Mouse (Mus musculus): ENCODE measurements around the gene Nectin3. TPM values are rescaled to one million over a fixed set of nuclear protein-coding genes. Genes with fewer than 3 reads are reported as not detected.
A peak's percentile ranks its signal among the peaks of the same experiment; 100 is the strongest.

The Nectin3 gene
- polyA plus RNA-seq, 1 experiment from 2014 or later, result 44.5 TPM

DNA sequence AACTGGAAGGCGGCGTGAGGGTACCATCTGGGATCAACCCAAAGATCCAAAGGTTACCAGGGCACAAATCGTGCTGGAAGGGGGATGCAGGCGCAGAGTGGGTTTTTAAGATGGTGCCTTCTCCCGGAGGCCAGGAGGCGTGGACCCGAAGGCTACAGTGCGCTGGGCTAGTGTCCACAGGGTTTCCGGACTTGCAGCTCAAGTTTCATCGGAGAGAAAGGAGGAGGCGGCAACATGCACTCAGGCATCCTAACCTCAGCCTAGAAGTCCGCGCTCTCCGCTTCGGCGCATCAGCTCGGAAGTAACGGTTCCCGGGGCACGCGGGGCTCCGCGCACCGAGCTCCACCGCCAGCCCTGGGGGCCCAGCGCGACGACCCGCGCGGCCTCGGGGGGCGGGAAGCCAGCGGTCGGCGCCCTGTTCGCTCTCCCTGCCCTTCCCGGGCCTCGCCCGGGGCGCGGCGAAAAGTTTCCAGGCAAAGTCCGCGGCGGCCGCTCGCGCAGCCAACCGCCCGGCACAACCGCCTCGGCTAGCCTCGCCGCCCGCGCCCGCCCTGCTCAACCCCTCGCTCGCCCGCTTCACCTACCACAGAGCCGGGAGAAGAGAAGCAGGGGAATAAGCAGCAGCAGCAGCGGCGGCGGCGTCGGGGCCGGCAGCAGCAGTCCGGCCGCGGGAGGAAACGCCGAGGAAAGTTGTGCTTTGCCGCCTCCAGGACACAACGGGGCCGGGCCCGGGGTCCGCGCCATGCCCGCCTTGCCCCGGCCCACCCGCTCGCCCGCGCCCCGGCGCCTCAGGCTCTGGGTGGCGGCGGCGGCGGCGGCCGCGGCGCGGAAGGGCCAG, 2.1 kb downstream of the Nectin3 start:
- H3K4me2 ChIP-seq, result peak overlapping the region; percentile 77
- H3K9ac ChIP-seq, result peak overlapping the region; percentile 91
- under 1% methylated on average over 69 of the region's 96 CpGs for WGBS
- DNase-seq, result peak; percentile 86
- H3K4me1 ChIP-seq (ENCODE audit: insufficient read depth), result peaks cover 12% of the 10 kb centered on the region; the same call in 1 of the 2 replicates
- no peaks in the 10 kb centered on the region for H3K9me3 ChIP-seq (ENCODE audit: low read depth, low read length)
- no peaks in the 10 kb centered on the region for H3K27me3 ChIP-seq (ENCODE audit: insufficient read depth, low read length)
- peak; percentile 57 for ATAC-seq (ENCODE audit: insufficient read depth)
- TF ChIP-seq CTCF (IDR thresholded peaks at IDR 0.05; ENCODE audit: low read depth), result no peak
- peak overlapping the region; percentile 86 for H3K4me3 ChIP-seq (ENCODE audit: low read depth, low read length)
- peak overlapping the region; percentile 98 for H3K27ac ChIP-seq (ENCODE audit: low read depth)
- H3K36me3 ChIP-seq (ENCODE audit: insufficient read depth), result no peaks in the 10 kb centered on the region

DNA sequence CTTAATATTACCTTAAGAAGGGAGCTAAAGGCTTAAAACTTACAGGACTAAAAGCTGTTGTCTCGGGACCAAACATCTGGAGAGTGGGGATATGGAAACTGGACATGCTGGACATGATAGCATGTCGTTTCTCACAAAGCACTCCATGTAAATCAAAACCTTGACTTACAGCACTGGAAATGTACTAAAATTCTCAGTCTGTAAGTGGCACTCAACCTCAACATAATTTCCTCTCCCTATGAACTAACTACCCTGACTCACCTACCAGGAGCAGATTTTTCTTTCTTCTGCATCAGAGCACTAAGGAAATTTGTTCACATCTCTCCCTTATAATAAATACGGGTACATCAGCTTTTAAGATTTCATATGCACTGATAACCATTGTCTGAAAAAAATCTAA, 3.1 kb downstream of the Nectin3 start:
- TF ChIP-seq CTCF (IDR thresholded peaks at IDR 0.05; ENCODE audit: low read depth), result no peak
- peak overlapping the region; percentile 77 for H3K4me2 ChIP-seq
- no peaks in the 10 kb centered on the region for H3K36me3 ChIP-seq (ENCODE audit: insufficient read depth)
- ATAC-seq (ENCODE audit: insufficient read depth) (no peak), DNase-seq (peak; percentile 23)
- H3K4me1 ChIP-seq (ENCODE audit: insufficient read depth), result peaks cover 12% of the 10 kb centered on the region; the same call in 1 of the 2 replicates
- H3K9me3 ChIP-seq (ENCODE audit: low read depth, low read length), result no peaks in the 10 kb centered on the region
- H3K27ac ChIP-seq (ENCODE audit: low read depth), result no peak overlapping the region
- H3K9ac ChIP-seq, result peak overlapping the region; percentile 91
- no peaks in the 10 kb centered on the region for H3K27me3 ChIP-seq (ENCODE audit: insufficient read depth, low read length)
- 10% methylated on average over 3 of the region's 3 CpGs for WGBS
- H3K4me3 ChIP-seq (ENCODE audit: low read depth, low read length), result peak overlapping the region; percentile 86

DNA sequence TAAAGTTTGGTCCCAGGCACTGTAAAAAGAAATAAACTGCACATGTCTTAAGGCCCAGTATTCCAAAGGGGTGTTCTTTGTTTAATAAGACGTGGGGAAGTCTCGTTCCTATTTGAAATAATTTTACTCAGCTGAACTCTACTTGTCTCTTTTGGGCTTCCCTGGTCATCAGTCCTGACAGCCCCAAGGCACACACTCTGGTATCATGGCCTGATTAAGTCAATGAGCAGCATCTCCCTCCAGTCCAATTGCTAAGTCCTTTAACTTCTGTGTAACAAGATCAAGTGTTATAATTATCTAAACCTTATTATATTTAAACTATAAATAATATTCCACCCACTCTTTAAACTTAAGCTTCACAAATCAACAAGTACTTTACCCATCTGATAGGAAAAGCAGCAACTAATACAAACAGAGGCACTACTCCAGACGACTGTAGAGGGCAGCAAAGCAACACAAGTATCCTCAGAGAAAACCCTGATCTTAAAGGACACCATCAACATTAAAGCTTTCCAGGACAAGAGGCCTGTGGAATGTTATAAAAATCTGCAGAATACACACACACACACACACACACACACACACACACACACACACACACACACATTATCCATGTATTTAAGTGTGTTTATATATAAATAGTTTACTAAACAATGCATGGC, 10.8 kb downstream of the Nectin3 start:
- peak; percentile 80 for ATAC-seq (ENCODE audit: insufficient read depth)
- DNase-seq, result peak; percentile 85
- no peaks in the 10 kb centered on the region for H3K27me3 ChIP-seq (ENCODE audit: insufficient read depth, low read length)
- no peak overlapping the region for H3K27ac ChIP-seq (ENCODE audit: low read depth)
- WGBS, result 46% methylated on average over 3 of the region's 3 CpGs
- no peaks in the 10 kb centered on the region for H3K9me3 ChIP-seq (ENCODE audit: low read depth, low read length)
- TF ChIP-seq CTCF (IDR thresholded peaks at IDR 0.05; ENCODE audit: low read depth), result peak; percentile 72
- no peak overlapping the region for H3K9ac ChIP-seq
- H3K4me2 ChIP-seq, result no peak overlapping the region
- no peak overlapping the region for H3K4me3 ChIP-seq (ENCODE audit: low read depth, low read length)
- H3K4me1 ChIP-seq (ENCODE audit: insufficient read depth), result no peaks in the 10 kb centered on the region
- H3K36me3 ChIP-seq (ENCODE audit: insufficient read depth), result no peaks in the 10 kb centered on the region

DNA sequence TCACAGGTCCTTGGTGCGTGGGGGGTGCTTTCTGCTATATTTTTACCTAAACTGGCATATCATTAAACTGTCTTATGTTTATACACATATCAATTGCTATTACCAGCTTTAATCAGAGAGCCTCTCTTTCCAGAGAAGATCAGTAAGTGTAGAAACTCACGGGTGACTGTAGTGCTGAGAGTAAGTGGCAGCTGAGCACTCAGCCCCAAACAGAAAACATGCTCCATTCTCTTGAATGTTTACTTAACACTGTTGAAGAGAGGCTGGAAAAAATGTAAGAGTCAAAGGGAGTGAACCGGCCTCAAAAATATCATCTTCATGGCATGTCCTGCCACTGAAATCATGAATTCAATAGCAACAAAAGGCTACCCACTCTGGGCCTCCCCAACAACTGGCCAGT, 21.0 kb downstream of the Nectin3 start:
- Histone ChIP-seq H3K36me3 (ENCODE audit: insufficient read depth) (no peaks in the 10 kb centered on the region), H3K4me2 (no peak overlapping the region), H3K4me3 (ENCODE audit: low read depth, low read length) (no peak overlapping the region), H3K27ac (ENCODE audit: low read depth) (no peak overlapping the region), H3K27me3 (ENCODE audit: insufficient read depth, low read length) (no peaks in the 10 kb centered on the region), H3K9ac (no peak overlapping the region), H3K4me1 (ENCODE audit: insufficient read depth) (peaks cover 3% of the 10 kb centered on the region; the same call in 1 of the 2 replicates), H3K9me3 (ENCODE audit: low read depth, low read length) (no peaks in the 10 kb centered on the region)
- ATAC-seq (ENCODE audit: insufficient read depth) (0 out of 2 replicates have a peak, but pooled peaks have one; percentile 24), DNase-seq (peak; percentile 15)
- WGBS, result 41% methylated on average over 3 of the region's 3 CpGs
- TF ChIP-seq CTCF (IDR thresholded peaks at IDR 0.05; ENCODE audit: low read depth), result no peak

DNA sequence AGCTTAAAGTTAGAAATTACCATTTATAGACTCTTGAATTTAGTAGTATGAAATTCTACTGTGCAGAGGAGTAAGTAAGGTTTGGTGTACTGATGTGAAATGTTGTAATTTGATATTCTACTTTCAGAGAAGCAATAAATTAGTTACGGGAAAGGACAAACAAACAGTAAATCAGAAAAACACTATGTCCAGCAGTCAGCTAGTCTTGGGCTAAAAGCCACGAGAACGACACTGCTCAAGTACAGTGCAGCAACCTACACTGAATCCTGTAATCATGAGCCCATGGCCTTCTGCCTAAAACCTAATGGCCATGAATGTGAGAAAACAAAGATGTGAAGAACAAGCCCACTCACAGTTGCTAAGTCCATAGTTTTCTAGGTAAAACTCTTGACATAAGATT, 46.9 kb downstream of the Nectin3 start:
- Histone ChIP-seq H3K36me3 (ENCODE audit: insufficient read depth) (peaks cover 23% of the 10 kb centered on the region), H3K4me1 (ENCODE audit: insufficient read depth) (no peaks in the 10 kb centered on the region), H3K9ac (no peak overlapping the region), H3K9me3 (ENCODE audit: low read depth, low read length) (no peaks in the 10 kb centered on the region), H3K4me2 (no peak overlapping the region), H3K27me3 (ENCODE audit: insufficient read depth, low read length) (no peaks in the 10 kb centered on the region), H3K27ac (ENCODE audit: low read depth) (no peak overlapping the region), H3K4me3 (ENCODE audit: low read depth, low read length) (no peak overlapping the region)
- DNase-seq, result no peak
- no peak for TF ChIP-seq CTCF (IDR thresholded peaks at IDR 0.05; ENCODE audit: low read depth)
- no peak for ATAC-seq (ENCODE audit: insufficient read depth)
- WGBS, result 72% methylated on average over 3 of the region's 3 CpGs

DNA sequence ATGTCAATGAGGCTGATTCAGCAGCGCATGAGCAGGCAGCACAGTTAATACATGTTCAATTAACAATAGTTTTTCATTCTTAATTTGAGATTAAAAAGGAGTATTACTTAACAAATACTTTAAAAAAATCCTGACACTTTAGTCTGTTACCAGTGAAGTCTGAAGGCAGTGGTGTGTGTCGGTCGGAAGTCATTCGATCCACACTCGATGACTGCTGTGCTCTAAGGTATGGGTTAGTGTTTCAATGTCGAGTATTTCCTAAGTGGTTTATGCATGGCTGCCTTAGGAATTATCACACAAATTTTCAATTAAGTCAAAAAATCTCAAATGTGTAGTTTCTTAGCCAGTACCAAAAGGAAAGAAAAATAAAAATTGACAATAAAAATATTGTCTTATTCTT, 49.3 kb downstream of the Nectin3 start:
- 93% methylated on average over 6 of the region's 6 CpGs for WGBS
- H3K4me1 ChIP-seq (ENCODE audit: insufficient read depth), result no peaks in the 10 kb centered on the region

DNA sequence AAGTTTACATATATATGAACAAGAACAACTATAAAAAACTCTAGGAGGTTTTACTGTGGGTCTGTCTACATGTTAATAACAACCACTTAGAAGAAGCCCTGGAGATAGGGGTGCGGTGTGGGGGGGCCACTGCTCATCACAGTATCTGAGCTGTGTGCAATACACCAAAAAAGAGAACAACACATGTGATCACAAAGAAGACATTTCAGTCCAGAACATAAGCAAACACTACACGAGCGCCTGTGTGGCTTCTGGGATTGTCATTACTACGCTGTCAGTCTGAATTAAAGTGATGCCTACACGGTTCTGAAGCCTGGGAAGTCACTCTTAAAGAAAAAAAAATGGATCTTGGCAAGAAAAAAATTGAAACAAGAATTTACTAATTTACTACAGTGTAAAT, 67.0 kb downstream of the Nectin3 start:
- H3K4me2 ChIP-seq, result no peak overlapping the region
- ATAC-seq (ENCODE audit: insufficient read depth) (no peak), DNase-seq (no peak)
- no peak for TF ChIP-seq CTCF (IDR thresholded peaks at IDR 0.05; ENCODE audit: low read depth)
- no peaks in the 10 kb centered on the region for H3K9me3 ChIP-seq (ENCODE audit: low read depth, low read length)
- no peak overlapping the region for H3K4me3 ChIP-seq (ENCODE audit: low read depth, low read length)
- no peaks in the 10 kb centered on the region for H3K27me3 ChIP-seq (ENCODE audit: insufficient read depth, low read length)
- WGBS, result 67% methylated on average over 5 of the region's 5 CpGs
- no peak overlapping the region for H3K27ac ChIP-seq (ENCODE audit: low read depth)
- peaks cover 15% of the 10 kb centered on the region; the same call in 1 of the 2 replicates for H3K36me3 ChIP-seq (ENCODE audit: insufficient read depth)
- no peak overlapping the region for H3K9ac ChIP-seq
- H3K4me1 ChIP-seq (ENCODE audit: insufficient read depth), result no peaks in the 10 kb centered on the region

More for the DNA sequence above, 49.3 kb downstream of the Nectin3 start:
- no peak for TF ChIP-seq CTCF (IDR thresholded peaks at IDR 0.05; ENCODE audit: low read depth)
- DNase-seq (no peak), ATAC-seq (ENCODE audit: insufficient read depth) (no peak)
- Histone ChIP-seq H3K9ac (no peak overlapping the region), H3K4me3 (ENCODE audit: low read depth, low read length) (no peak overlapping the region), H3K4me2 (no peak overlapping the region), H3K9me3 (ENCODE audit: low read depth, low read length) (no peaks in the 10 kb centered on the region), H3K36me3 (ENCODE audit: insufficient read depth) (peaks cover 18% of the 10 kb centered on the region), H3K27ac (ENCODE audit: low read depth) (no peak overlapping the region), H3K27me3 (ENCODE audit: insufficient read depth, low read length) (no peaks in the 10 kb centered on the region)

Measured in lung, embryonic 14.5 days (tissue).